Mouse (Mus musculus): ENCODE measurements around the gene Cars.

DNA sequence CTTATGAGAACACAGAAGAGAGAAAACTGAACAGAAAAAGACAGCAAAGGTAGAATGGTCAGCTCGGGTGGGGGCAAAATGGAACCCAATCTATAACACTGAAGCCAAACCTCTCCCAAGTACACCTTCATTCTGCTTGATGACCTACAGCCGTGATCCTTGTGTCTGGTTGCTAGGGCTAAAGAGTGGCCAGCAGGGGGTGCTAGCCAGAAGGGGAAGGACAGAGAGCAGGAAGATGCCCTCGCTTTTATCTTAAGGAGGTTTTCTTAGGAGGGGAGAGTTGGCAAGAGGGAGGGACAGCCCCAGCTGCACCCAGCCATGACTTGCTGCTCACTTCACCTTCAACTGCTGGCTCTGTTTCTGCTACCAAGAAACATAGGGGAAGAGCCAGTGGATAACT lies 15.9 kb downstream of the Cars start:
- TF ChIP-seq CEBPB (IDR thresholded peaks at IDR 0.05; ENCODE audit: low read depth) (no peak), CTCF (IDR thresholded peaks at IDR 0.05; ENCODE audit: control insufficient read depth, insufficient read depth, insufficient read length) (peak; percentile 4), MYOD1 (IDR thresholded peaks at IDR 0.05; ENCODE audit: control insufficient read depth, insufficient read length, low read depth) (no peak)
